Mouse (Mus musculus) heart, adult 2 months (tissue): ENCODE measurements at regions not wholly inside any gene's neighbourhood (a gene's known extent, or its start where the extent isn't known, plus 50 kb on each side); places are given as distances from the start of the nearest gene placed in this dataset.

ENCODE experiments used
- EP300 ChIP-seq: fragments of 200-500 bp; IDR thresholded peaks from 2 replicates; pipeline ENCODE4 v1.6.1; 2011; ENCODE audit warnings: low read depth, low read length, control low read depth; ENCODE audit not compliant: insufficient read depth
- POLR2A ChIP-seq: fragments of 200-500 bp; IDR thresholded peaks from 2 replicates; pipeline ENCODE4 v1.6.1; 2011; ENCODE audit warnings: mild to moderate bottlenecking, low read depth, low read length, control low read depth; ENCODE audit not compliant: insufficient read depth

DNA sequence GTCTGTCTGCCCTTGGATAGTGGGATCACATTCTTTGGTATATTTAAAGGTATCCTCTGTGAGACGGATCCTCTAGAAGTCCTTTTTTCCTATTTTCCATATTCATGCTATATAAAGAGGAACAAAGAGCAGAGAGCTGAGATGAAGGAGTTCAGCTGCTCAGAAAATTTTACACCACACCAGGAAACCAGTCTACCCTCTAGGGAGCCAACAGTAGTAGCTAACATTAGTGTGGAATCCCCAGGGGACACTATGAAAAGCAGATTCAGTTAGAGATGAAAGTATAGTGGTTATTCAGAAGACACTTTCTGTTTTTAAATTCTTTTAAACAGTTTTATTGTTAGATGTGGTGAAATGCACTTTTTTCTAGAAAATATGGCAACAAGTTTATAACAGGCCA is 1348.5 kb upstream of the Tacstd2 start:
- TF ChIP-seq POLR2A = no peak
- TF ChIP-seq EP300 = no peak
